Mouse (Mus musculus) ES-Bruce4 (cell line): Measurements from ENCODE around the gene Tcl1b2.

Experiments used
- CTCF ChIP-seq: IDR thresholded peaks from one replicate; pipeline ENCODE4 v1.8.1; 2011; ENCODE audit warnings: low read depth, low read length
- POLR2A ChIP-seq: IDR thresholded peaks from one replicate; pipeline ENCODE4 v1.8.1; 2011; ENCODE audit warnings: low read length; ENCODE audit not compliant: insufficient read depth

DNA sequence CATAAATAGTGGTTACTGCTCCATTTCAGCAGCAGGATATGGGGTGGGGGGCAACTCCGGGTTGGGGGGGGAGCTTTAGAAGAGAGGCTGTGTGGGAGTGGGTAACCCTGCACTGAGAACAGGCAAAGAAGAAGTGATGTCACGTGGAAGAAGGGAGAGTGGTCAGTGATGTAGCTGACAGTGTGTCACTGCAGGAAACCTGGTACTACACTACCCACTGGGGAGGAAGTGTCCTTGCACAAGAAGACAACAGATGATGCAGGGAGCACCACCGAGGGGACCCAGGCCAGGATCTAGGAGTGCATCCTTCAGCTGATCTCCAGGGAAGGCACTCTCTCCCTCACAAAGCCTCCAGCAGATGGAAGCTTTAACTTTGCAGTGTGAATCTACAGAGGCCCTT is 20.9 kb downstream of the Tcl1b2 start:
- no peak for TF ChIP-seq CTCF
- TF ChIP-seq POLR2A = no peak
